Mouse (Mus musculus): Measurements from ENCODE around the gene Acbd3. TPM values are rescaled to one million over a fixed set of nuclear protein-coding genes. Genes with fewer than 3 reads are reported as not detected.
A peak's percentile ranks its signal among the peaks of the same experiment; 100 is the strongest.

The Acbd3 gene
- polyA plus RNA-seq, 1 experiment, result 28.1 TPM

- 24% methylated on average over 14 of the region's 14 CpGs for WGBS
- Histone ChIP-seq H3K4me1 (ENCODE audit: control insufficient read depth, insufficient read depth, low read length) (peaks cover 33% of the 10 kb centered on the region), H3K27me3 (ENCODE audit: control insufficient read depth, insufficient read depth, low read length) (no peaks in the 10 kb centered on the region), H3K4me3 (replicated peaks; ENCODE audit: insufficient read depth, low read depth, low read length) (no peak overlapping the region), H3K27ac (ENCODE audit: insufficient read depth, low read length) (peak overlapping the region; percentile 15)
- no peak for TF ChIP-seq POLR2A (IDR thresholded peaks at IDR 0.05; ENCODE audit: borderline replicate concordance, insufficient read depth, low read length)
- no peak for TF ChIP-seq CTCF (IDR thresholded peaks at IDR 0.05; ENCODE audit: borderline replicate concordance, insufficient read depth, low read depth, low read length)
- peak; percentile 48 to 67 for DNase-seq
Observed at GRCm38 (mm10) chr1:180791821-180792480, 66.1 kb downstream of the Acbd3 start.

DNA sequence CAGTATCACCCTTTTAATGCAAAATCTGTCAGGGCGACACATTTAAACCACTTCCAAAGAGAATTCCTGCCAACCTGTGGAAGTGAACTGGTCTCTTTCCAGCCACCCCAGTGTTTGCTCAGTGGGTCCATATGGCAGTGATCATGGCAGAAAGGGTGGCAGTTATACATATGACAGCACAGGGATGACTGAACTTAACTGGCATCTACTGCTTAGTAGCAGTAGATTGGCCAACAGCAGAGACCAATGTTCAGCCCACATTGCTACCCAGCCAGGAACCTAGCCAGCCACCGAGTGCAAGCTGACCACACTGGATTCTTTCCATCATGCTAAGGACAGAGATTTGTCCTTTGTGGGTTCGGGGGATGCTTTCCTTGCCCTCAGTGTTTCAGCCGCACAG is 67.0 kb downstream of the Acbd3 start:
- WGBS, result 10% methylated on average over 4 of the region's 4 CpGs
- TF ChIP-seq POLR2A (IDR thresholded peaks at IDR 0.05; ENCODE audit: borderline replicate concordance, insufficient read depth, low read length) (no peak), CTCF (IDR thresholded peaks at IDR 0.05; ENCODE audit: borderline replicate concordance, insufficient read depth, low read depth, low read length) (no peak)
- no peak overlapping the region for H3K4me3 ChIP-seq (replicated peaks; ENCODE audit: insufficient read depth, low read depth, low read length)
- peak overlapping the region; percentile 44 for H3K27ac ChIP-seq (ENCODE audit: insufficient read depth, low read length)
- H3K4me1 ChIP-seq (ENCODE audit: control insufficient read depth, insufficient read depth, low read length), result peaks cover 33% of the 10 kb centered on the region
- no peaks in the 10 kb centered on the region for H3K27me3 ChIP-seq (ENCODE audit: control insufficient read depth, insufficient read depth, low read length)
- DNase-seq, result peak; percentile 78 to 87

- Histone ChIP-seq H3K4me1 (ENCODE audit: control insufficient read depth, insufficient read depth, low read length) (peaks cover 33% of the 10 kb centered on the region), H3K4me3 (replicated peaks; ENCODE audit: insufficient read depth, low read depth, low read length) (no peak overlapping the region), H3K27me3 (ENCODE audit: control insufficient read depth, insufficient read depth, low read length) (no peaks in the 10 kb centered on the region), H3K27ac (ENCODE audit: insufficient read depth, low read length) (peak overlapping the region; percentile 44)
- TF ChIP-seq CTCF (IDR thresholded peaks at IDR 0.05; ENCODE audit: borderline replicate concordance, insufficient read depth, low read depth, low read length) (no peak), POLR2A (IDR thresholded peaks at IDR 0.05; ENCODE audit: borderline replicate concordance, insufficient read depth, low read length) (no peak)
- WGBS, result 47% methylated on average over 18 of the region's 18 CpGs
- DNase-seq, result peak in 1 of 2 experiments; percentile 43
Observed at GRCm38 (mm10) chr1:180793445-180794117, 67.7 kb downstream of the Acbd3 start.

DNA sequence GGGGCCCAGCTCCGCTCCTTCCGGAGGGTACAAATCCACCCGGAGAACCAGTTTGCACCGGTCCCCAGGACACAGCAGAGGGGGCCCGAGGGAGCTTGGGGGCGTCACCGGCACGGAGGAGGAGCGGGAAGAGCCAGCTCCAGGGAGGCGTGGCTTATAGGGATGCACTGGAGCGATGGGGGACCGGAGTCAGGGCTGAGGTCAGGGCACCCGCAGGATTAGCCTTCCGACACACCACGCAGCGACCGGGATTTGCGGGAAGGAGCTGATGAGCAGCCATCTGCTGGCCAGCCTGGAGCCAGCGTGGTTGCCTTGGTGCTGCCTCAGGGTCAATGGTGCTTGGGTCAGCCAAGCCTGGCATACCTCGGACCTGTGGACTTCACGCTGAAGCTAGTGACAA is 68.3 kb downstream of the Acbd3 start:
- Histone ChIP-seq H3K27ac (ENCODE audit: insufficient read depth, low read length) (no peak overlapping the region), H3K4me1 (ENCODE audit: control insufficient read depth, insufficient read depth, low read length) (peaks cover 36% of the 10 kb centered on the region), H3K4me3 (replicated peaks; ENCODE audit: insufficient read depth, low read depth, low read length) (peak overlapping the region; percentile 3), H3K27me3 (ENCODE audit: control insufficient read depth, insufficient read depth, low read length) (no peaks in the 10 kb centered on the region)
- WGBS, result 2% methylated on average over 21 of the region's 21 CpGs
- peak; percentile 75 to 85 for DNase-seq
- no peak for TF ChIP-seq CTCF (IDR thresholded peaks at IDR 0.05; ENCODE audit: borderline replicate concordance, insufficient read depth, low read depth, low read length)
- TF ChIP-seq POLR2A (IDR thresholded peaks at IDR 0.05; ENCODE audit: borderline replicate concordance, insufficient read depth, low read length), result no peak

DNA sequence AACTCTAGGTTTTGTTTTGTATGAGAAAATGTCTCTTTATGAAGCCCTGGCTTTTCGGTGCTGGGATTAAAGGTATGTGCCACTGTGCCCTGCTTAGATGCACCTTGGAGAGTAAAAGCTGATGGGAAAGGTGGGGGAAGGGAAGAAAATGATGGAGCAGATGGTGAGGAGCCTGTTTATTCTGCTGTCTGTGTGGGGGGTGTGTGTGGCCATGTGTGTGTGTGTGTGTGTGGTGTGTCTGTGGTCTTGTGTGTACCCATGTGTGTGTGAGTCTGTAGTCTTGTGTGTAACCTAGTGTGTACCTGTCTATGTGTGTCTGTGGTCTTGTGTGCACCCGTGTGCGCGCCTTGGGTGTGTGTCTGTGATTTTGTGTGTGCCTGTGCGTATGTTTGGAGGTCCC is 72.8 kb downstream of the Acbd3 start:
- no peak overlapping the region for H3K27ac ChIP-seq (ENCODE audit: insufficient read depth, low read length)
- peaks cover 10% of the 10 kb centered on the region; the same call in 1 of the 2 replicates for H3K4me1 ChIP-seq (ENCODE audit: control insufficient read depth, insufficient read depth, low read length)
- DNase-seq, result peak in 1 of 2 experiments; percentile 46
- H3K4me3 ChIP-seq (replicated peaks; ENCODE audit: insufficient read depth, low read depth, low read length), result no peak overlapping the region
- 74% methylated on average over 5 of the region's 5 CpGs for WGBS
- TF ChIP-seq POLR2A (IDR thresholded peaks at IDR 0.05; ENCODE audit: borderline replicate concordance, insufficient read depth, low read length) (no peak), CTCF (IDR thresholded peaks at IDR 0.05; ENCODE audit: borderline replicate concordance, insufficient read depth, low read depth, low read length) (no peak)
- no peaks in the 10 kb centered on the region for H3K27me3 ChIP-seq (ENCODE audit: control insufficient read depth, insufficient read depth, low read length)

DNA sequence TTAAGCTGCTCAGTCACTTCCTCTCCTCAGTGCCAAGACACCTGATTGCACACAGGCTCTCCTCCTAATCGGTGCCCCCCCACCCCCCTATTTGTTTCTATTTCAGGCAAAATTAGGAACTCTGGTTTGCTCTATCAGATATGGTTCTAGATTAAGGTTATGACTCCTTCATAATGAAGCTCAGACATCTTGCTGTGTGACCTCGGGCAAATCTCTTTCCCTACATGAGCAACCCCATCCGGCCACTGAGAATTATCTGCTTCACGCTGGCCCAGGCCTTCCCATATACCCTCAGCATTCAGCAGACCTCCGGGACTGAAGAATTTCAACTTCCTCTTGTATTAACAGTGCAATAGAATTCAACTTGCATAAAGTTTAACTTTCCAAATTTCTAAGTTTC is 73.4 kb downstream of the Acbd3 start:
- DNase-seq, result no peak
- 68% methylated on average over 5 of the region's 5 CpGs for WGBS
- TF ChIP-seq CTCF (IDR thresholded peaks at IDR 0.05; ENCODE audit: borderline replicate concordance, insufficient read depth, low read depth, low read length), result no peak

DNA sequence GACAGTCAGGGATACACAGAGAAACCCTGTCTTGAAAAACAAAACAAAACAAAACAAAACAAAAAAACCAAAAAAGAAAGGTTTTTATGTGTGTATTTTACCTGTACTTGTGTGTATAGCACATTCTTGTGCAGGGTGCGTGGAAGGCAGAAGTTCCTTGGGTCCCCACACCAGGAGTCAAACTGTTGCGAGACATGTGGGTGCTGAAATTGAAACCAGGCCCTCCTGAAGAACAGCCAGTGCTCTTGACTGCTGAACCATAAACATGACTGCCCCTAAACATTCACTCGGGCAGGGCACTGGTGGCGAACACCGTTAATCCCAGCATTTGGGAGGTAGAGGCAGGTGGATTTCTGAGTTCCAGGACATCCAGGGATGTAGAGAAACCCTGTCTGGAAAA is 74.2 kb downstream of the Acbd3 start:
- Histone ChIP-seq H3K27me3 (ENCODE audit: control insufficient read depth, insufficient read depth, low read length) (no peaks in the 10 kb centered on the region), H3K4me1 (ENCODE audit: control insufficient read depth, insufficient read depth, low read length) (peaks cover 6% of the 10 kb centered on the region; the same call in 1 of the 2 replicates), H3K4me3 (replicated peaks; ENCODE audit: insufficient read depth, low read depth, low read length) (no peak overlapping the region), H3K27ac (ENCODE audit: insufficient read depth, low read length) (no peak overlapping the region)
- 89% methylated on average over 5 of the region's 5 CpGs for WGBS
- TF ChIP-seq CTCF (IDR thresholded peaks at IDR 0.05; ENCODE audit: borderline replicate concordance, insufficient read depth, low read depth, low read length), result no peak
- TF ChIP-seq POLR2A (IDR thresholded peaks at IDR 0.05; ENCODE audit: borderline replicate concordance, insufficient read depth, low read length), result no peak
- no peak for DNase-seq

More for the DNA sequence above, 73.4 kb downstream of the Acbd3 start:
- no peak overlapping the region for H3K4me3 ChIP-seq (replicated peaks; ENCODE audit: insufficient read depth, low read depth, low read length)
- H3K27ac ChIP-seq (ENCODE audit: insufficient read depth, low read length), result no peak overlapping the region
- H3K4me1 ChIP-seq (ENCODE audit: control insufficient read depth, insufficient read depth, low read length), result peaks cover 8% of the 10 kb centered on the region; the same call in 1 of the 2 replicates
- H3K27me3 ChIP-seq (ENCODE audit: control insufficient read depth, insufficient read depth, low read length), result no peaks in the 10 kb centered on the region

DNA sequence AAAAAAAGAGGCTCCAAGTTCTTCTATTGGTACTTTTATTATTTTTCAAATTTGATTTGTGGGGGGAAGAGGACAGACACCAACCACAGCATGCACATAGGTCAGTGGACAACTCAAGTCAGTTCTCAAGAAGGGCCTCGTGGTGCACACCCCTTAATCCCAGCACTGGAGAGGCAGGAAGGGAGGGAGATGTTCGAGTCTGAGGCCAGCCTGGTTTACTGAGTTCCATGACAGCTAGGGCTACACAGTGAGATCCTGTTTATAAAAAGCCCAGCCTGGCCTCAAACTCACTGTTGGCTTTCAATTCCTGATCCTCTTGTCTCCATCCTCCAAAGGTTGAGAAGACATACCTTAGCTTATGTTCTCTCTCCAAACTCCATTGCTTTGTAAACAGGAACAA is 75.0 kb downstream of the Acbd3 start:
- TF ChIP-seq POLR2A (IDR thresholded peaks at IDR 0.05; ENCODE audit: borderline replicate concordance, insufficient read depth, low read length), result no peak
- TF ChIP-seq CTCF (IDR thresholded peaks at IDR 0.05; ENCODE audit: borderline replicate concordance, insufficient read depth, low read depth, low read length), result no peak
- Histone ChIP-seq H3K27me3 (ENCODE audit: control insufficient read depth, insufficient read depth, low read length) (no peaks in the 10 kb centered on the region), H3K4me1 (ENCODE audit: control insufficient read depth, insufficient read depth, low read length) (peaks cover 6% of the 10 kb centered on the region; the same call in 1 of the 2 replicates), H3K27ac (ENCODE audit: insufficient read depth, low read length) (no peak overlapping the region), H3K4me3 (replicated peaks; ENCODE audit: insufficient read depth, low read depth, low read length) (no peak overlapping the region)
- WGBS, result 36% methylated on average over 2 of the region's 2 CpGs
- no peak for DNase-seq
